Mouse (Mus musculus) 3T3-L1 (cell line): ENCODE data around the gene Coro2b.

ENCODE experiments used
- DNase-seq: peaks from one replicate; pipeline ENCODE4 v3.0.0-alpha.2; 2015; ENCODE audit warnings: low read depth, low spot score

The Coro2b gene

DNA sequence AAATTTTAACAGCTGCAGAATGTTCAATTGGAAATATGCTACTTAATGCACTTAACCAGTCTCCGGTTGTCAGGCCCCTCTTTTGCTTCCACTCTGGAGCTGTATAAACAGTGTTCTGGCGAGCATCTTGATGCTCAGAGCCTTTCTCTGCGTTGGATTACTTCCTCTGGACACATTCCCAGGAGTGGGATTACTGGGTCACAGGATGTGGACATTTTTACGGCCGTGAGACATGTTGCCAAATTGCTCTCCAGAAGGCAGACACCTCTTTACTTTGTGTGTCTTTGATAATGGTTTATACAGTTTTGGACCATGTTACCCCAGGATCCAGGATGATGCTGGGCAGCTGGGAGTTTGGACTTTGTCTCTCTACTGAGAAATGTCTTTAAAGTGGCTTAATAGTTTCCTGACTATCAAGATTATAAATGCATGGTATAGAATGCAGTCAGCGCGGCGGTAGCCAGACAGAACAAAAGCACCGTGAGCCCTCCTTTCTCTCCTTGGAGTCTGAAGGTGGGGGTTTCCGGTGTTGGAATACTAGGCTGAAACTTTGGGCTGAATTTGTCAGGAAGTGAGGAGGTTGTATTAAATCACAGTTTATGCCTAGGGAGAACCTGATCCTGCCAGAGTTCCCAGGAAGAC, 23.2 kb downstream of the Coro2b start:
- DNase-seq: peak; percentile 13

DNA sequence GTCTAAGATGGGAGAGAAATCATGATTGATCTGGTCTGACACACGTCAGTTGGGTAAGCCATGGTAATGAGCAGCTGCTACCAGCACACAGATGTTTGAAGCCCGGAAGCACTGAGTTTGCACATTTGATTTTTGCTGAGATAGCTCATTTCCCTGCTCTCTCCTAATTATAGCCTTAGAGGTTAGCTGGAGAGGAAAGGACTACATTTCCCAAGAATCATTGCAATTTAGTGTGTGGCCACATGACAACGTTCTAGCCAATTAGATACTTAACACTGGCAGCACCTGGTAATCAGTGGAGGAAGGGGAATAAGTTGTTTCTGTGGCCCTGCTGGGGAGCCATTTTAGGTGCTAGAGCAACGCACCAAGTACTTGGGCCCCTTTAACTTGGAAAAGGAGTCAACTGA, 26.3 kb downstream of the Coro2b start:
- DNase-seq: peak; percentile 15

DNA sequence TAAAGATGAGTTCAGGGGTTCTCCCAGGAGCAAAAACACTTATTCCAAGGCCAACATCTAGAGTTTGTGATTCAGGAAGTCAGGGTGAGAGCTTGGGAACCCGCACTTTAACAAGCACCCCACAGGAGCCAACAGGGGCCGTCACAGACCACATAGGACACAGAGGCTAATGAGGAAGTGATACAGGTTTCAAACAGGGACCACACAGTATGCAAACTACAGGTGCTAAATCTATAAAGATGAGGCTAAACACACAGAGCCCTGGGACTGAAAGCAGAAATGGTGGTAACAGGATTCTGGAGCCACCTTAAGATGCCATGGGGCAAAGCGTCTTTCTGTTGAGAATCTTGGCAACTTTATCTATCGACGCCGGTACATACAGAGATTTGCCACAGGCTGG, 27.2 kb downstream of the Coro2b start:
- DNase-seq: no peak

DNA sequence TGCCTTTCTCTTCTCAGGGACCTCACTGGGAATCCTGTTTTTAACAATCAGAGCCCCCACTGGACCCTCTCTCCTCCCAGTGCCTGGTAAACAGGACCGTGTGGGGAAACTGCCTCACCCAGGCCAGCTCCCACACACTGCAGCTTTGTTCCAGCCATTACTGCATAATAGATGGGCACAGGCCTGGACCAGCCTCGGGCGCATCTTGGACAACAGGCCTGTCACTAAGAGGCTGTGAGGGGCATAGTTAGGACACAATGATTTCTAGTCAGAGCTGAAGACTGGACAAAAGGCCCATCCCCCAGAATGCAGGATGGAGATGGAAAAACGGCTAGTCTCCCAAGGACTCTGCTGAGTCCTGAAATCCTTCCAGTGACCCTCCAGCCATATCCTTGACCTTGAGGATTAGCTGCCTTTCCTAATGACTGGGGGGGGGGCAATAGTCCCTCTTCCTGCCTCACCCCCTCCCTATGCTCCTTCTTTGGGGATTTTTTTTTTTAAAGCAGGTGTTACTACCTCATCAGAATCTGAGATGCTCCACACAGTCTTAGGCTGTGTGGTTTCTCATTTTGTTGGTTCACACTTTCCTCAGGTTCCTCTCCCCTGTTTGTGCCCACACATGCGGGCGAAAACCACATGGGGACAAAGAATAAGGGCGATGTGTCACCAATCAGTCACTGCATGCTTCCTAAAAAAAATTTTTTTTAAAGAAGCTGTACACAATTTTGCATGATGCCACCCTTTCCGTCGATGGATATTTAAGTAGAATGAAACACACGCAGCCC, 27.9 kb downstream of the Coro2b start:
- no peak for DNase-seq

DNA sequence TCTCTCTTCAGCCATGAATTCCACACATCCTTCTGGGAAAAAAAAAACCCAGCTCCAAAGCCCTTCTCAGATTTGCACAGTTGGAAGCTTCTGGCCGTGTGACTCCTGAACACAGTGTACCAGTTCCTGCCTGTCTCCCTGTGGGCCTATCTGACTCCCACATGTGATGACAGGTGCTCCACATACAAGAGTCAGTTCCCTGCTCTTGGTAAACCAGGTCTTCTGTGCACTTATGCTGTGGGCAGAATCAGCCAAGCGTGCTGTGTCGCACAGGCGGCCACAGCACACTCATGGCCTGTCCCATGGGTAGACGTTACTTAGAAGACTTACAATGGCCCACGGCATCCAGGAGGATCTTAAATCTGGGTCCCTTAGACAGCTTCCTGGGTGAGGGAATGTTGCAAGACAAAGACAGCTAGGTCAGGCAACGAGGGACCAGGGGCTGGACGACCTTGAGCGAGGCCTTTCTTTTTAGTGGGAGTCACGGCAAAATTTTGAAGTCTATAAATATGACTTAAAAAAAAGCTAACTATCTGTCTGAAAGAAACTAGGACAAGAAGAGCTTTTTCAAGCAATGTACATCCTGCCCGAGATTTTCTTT, 30.3 kb downstream of the Coro2b start:
- DNase-seq: no peak

DNA sequence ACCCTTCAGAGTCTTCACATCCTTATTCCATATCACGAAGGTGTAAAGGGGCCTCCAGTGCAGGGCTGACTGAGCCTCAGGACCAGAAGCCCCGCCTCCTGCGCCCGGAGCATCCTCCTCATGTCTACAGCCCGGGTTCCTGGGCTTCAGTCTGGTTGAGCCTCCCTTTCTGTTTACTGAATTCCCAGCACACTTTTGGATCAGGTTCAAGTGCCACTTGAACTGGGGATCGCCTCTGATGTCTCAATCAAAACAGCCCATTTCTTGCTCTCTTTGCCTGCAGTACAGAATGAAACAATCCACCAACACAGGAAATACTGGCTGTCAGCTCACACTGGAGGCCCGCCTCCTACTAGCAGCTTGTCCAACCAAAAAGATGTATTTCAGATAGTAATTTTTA, 32.7 kb downstream of the Coro2b start:
- DNase-seq: no peak

DNA sequence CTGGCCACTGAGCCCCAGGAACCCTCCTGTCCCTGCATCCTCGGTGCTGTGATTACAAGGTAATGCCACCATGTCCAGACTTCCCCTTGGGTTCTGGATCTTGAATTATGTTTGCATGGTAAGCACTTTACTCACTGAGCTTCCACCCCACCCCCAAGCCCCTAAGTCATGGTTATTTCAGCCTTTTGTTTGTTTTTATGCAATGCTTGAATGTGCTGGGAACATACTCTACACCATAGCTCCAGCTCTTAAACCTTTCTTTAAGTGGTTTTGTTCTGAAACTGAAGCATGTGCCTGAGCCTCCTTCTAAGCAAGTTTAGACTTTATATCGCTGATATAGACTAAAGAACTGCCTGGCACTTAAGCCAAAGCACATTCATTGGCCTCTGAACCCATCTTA, 34.5 kb downstream of the Coro2b start:
- DNase-seq: no peak

DNA sequence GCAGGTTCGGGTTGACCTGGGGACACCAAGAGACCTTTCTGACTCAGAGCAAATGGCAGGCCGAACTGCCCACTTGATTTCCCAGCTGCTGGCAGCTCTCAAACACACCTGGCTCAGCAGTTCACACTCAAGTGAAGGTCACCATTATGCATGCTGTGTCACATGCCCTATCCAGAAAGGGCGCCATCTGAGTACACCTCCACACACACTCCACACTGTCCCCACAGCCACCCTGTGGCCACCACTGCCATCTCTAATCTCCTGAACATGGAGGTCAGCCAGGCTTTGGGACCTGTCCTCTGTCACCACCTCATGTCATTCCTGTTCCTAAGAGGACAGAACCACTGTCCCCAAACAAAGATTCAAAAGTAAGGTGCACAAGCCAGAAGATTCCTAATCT, 35.3 kb downstream of the Coro2b start:
- DNase-seq: no peak

DNA sequence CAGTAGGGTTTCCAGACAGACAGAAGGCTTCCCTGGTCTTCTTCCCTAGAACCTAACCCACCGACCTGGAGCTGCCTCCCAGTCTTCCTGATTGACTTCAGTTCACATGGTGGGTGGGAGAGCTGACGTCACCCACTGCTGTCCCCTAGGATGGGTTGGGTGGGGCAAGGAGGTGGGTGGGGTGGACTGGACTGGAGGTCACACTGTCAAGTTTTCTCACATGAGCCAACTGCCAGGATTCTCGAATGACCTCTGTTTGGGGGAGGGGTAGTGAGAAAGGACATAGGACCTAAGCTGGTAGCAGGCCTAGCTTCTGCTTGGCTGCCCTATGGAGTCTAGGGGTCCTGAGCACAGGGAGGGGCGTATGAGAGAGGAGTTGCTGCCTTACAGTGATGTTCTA, 36.8 kb downstream of the Coro2b start:
- DNase-seq: no peak

DNA sequence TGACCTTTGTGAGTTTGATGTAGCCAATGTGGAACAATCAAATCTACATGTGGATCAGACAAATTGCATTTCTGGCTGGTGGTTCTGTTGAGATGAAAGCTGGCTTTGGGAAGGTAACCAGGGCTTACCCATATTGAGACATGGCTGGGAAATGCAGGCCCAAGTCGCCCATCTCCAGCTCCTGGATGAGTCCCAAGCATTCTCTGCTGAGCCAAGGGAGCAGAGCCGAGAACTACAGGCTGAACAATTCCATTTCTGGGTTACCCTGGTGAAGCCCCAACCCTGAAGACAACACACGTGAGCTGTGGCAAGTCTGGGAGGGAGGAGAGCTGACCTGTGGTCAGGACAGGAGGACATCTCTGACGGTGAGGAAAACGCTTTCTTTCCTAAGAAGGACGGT, 37.9 kb downstream of the Coro2b start:
- no peak for DNase-seq

DNA sequence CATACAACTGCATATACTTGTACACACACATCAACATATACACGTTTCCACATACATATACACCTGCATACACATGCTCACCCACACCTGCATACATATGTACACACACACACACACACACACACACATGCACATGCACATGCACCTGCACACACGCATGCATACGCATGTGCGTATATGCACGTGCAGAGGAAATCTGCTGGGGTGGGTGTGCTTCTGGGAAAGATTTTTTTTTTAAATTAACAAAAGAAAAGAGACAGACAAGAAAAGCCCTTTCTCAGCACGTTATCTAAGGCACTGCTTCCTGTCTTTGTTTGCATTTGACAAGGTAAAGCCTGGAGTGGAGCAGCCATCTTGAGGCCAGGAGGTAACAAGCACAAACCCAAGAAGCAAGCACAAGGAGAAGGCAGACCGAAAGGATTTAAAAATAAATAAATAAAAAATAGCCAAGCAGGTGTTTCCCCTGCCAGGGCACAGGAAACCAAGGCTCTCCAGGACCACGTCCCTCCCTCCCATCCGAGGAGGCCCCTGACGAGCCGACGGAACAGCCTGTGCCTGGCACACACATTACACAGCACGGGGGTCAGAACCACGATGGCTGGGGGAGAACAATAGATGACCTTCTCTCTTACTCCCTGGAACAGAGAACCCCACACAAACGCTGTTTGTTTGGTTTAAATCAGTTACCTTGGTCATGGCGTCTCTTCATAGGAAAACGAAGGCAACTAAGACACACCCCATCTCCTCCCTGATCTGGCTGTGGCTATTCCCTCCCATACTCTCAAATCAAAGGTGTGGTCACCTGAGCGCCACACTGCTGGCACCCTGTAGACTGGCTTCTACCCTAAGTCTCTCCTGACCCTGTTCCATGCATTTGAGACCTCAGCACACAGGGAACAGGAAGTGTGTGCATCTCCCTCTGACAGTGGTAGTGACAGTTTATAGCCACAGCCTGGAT, 39.4 kb downstream of the Coro2b start:
- DNase-seq: no peak

DNA sequence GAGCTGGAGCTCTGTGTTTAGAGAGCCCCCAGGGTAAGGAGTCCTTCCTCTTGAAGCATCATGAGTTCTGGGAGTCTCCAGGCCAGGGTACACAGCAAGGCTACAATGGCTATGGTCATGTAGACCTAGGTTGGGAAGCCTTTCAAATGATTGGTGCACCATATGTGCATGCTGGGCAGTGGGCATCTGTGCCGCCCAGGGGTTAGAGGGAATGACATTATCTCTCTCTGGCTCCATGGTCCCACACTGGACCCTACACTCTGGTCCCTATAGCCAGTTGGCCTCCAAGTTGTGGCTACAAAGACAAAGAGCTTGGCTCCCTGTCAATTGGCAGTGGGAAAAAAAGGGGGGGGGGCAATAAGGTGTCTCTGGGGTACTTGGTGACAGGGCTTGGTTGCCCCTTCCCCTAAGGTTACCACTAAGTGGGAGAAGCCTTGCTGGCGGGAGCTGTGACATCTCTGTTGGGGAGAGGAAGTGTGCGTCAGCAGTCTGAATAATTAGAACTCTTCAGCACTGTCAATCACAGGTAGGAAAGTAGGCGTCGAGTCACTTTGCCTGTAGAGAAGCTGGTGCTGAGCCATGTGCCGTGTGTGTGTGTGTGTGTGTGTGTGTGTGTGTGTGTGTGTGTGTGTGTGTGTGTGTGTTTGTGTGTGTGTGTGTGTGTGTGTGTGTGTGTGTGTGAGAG, 44.4 kb downstream of the Coro2b start:
- DNase-seq: no peak

DNA sequence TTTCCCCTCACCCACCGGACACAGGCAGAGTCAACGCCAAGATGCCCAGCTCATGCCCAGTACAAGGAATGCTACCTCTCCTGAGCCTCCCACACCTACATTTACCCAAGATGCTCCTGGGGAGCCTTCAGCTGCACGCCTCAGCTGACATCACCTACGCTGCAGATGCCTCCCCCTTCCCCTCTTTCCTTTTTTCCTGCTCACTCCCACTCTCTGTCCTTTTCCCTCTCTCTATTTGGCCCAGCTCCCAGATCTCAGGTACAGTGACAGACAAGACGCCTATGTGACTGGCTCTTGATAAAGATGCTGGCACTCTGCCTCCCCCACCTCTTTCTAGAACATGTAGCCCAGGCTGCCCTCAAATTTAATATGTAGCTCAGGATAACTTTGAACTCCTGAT, 45.2 kb downstream of the Coro2b start:
- no peak for DNase-seq

DNA sequence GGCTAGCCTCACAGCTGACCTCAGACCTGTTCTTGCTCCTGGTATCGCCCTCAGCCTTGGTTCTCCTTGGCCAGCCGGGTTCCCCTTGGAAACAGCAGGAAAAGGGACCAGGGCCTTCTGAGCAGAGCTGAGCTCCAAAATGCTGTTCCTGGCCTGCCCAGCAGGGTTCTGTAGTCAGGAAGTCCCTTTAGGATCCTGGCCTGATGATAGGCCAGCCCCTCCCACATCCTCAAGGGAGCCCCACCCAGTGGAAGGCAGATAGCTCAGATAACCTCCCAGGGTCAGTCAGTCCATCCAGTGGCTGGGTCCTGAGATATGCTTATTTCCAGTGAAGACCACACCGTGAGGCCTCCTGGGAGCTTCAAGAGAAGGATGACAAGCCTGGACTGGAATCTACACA, 45.7 kb downstream of the Coro2b start:
- peak; percentile 55 for DNase-seq

DNA sequence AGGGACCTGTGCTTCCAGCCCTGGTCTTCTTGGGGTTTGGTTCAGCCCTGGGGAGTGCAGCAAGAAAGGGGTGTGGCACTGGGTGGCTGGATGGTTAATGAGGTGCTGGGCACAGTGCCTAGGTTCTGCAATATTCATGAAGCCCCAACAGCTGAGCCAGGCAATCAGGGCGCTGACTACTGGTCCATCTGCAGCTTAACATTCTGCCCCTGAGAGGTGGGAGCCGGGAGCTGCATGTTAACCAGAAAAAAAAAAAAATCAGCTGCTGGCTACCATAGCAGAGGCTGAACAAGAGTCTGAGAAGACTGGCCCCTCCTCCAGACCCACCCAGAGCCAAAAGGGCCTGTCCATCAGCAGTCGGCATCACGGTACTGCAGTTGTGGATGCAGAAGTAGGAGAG, 52.7 kb downstream of the Coro2b start:
- DNase-seq: no peak

DNA sequence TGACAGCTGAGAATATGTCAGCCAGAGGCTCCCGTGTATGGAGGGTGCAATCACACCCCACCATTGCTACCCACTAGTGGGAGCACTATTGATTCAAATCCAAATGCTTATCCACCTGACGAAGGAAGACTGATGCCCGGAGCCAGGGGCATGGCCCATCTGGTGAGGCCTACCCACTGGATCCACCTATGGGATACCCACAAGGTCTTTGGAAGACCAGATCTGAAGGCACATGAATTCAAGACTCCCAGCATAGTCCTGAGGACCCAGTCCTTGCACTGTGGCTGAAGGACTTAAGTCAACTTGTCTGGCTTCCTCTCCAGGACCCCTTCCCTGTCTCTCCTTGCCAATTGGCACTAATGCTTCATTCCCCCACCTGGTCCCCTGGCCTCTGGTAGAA, 54.1 kb downstream of the Coro2b start:
- no peak for DNase-seq

DNA sequence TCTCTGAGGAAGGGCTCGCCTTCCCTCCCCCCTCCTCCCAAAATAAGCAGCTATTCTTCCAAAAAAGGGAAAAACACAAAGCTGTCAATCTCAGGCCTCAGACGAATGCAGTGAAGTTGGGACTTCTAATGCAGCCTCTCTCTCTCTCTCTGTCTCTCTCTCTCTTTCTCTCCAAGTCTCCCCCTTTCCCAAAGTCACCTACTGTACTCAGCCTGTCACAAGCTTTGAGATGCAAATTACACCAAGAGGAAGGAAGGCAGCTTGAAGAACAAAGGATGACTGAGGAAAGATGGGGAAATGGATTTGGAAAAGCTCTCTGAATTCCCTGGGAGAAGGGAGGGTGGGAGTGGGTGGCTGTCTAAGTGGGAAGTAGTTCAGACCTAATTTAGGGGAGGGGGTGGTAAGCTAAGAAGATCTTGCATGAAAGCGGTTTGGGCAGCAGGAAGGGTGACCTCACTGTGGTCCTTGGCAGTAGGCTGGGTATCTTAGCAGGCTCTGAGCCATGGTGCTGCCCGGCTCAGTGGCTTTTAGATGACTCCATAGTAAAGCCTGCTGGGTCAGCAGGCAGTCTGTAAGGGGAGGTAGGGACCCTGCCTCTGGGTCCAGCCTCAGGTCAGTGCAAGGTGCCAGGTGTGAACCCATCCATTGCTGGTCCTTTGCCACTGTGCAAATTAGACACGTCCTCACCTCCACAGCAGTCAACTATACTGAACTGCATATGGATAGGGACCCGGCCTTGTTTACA, 55.8 kb downstream of the Coro2b start:
- DNase-seq: no peak

DNA sequence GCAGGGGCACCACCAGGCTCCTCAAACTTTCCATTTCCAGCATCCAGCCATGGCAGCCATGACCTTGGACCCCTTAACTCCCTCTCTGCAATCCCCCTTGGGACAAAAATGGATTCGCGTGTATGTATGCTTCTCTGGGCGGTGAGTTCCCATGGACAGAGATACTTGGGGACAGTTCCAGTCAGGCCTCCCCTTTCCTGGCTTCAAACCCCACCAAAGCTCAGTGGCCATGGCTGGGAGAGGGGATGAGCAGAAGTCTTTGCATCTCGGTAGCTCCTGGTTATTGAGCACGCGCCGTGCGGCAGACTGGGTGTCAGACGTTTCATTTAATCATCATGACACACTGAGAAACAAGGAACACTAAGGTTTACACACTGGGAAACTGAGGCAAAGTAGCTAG, 56.7 kb downstream of the Coro2b start:
- no peak for DNase-seq

DNA sequence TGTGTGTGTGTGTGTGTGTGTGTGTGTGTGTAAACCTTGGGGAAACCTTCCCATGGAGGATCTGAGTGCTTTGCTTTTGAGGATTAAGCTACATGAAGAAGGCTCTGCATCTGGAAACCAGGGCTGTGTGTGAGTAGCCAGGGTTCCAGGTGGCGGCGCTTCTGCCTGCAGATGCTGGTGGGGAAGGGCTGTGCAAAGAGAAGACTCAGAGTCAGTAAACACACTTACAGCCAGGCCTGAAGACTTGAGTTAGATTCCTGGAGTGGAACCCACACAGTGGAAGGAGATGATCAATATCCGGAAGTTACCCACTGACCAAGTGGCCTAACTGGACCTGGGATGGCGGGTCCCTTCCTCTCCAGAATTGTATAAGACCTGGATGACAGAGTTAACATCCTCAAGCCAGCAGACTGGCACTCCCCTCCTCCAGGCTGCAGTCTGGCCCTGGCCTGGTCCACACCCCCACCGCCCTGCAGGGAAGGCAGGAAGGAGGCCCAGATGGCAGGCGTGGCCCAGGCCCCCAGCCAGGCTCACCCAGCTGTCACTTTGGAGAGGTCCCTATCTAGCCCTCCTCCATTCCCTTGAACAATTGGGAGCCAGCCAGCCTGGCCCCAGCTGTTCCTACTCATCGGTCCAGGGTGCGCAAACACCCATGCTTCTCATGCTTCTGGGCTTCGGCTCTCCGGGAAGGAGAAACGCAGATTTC, 59.9 kb downstream of the Coro2b start:
- no peak for DNase-seq

DNA sequence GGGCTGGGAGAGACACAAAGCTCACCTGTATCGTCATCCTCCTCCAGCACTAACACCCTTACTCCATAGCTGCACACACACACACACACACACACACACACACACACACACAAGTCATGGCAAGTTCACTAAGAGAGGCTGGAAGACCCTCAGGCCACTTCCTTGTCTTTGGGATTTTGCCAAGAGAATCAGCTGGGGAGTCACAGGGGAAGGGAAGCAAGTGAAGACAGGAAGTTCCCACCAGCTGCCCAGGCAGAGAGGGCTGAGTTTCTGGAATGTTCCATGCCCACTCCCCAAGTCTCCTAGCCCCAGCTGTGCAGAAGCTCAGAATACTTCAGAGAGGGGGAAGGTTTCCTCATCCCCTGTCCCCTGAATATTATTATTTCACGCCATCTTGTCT, 62.6 kb downstream of the Coro2b start:
- no peak for DNase-seq
